Mouse (Mus musculus) NIH3T3 (cell line): Measurements from ENCODE around the gene Tgfbi.

Source experiments
- DNase-seq: peaks from one replicate; pipeline ENCODE4 v3.0.0-alpha.2; 2012; ENCODE audit warnings: low read depth

Tgfbi gene

DNA sequence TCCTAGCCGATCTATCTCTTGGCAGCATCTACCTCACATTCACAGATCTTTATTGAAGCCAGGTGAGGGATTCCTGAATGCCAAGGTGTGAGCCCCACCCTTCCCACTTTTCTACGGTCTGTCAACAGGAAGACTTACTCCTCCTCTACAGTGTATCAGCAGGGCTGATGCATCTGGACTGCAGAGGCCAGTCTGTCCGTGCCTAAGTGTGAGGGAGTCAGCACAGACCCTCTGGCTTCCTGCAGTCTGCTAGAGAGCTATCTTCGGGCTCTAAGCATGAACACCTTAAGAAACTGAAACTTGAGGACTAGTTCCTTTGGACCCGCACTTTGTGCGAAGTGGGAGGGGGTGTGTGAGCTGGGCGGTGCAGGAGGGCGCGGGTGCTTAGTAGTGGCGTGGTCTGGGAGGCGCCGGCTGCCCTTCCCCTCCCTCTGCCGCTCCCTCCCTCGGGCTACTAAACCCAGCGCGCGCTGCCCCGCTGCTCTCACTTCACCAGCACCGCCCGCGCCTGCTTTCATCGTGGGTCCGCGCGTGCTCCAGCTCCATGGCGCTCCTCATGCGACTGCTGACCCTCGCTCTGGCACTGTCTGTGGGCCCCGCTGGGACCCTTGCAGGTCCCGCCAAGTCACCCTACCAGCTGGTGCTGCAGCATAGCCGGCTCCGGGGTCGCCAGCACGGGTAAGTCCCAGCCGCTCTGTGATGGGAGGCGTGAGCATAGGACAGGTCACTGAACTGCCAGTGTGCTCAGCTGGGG is at the start of gene Tgfbi:
Tgfbi (plus strand) TSS at position 421 of the 754 bp plus-strand sequence.
- DNase-seq = peak; percentile 50

DNA sequence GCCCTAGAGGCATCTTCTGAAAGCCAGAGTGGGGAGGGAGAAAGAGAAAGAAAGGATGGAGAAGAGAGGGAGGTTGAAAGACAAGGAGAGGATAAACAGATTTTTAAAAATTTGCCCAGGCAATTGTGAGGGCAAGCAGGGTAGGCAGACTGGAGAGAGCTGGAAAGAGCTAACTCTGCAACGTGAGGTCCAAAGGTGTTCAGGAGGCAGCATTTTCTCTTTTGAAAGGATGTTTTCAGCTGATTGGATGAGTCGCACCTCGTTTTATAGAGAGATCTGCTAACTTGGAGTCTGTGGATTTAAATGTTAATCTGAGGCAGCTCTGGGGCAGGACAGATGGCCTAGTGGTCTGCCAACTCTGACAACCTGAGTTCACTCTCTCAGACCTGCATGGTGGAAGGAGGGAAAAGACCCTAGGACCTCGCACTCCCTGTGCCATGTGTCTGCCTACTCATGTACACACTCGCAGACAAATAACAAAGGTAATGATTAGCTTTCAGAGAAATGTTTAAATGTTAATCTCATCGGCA is 49.4 kb upstream of the Tgfbi start:
- DNase-seq = no peak

- DNase-seq = no peak
Measured at GRCm38 (mm10) chr13:56561129-56561528, 48.2 kb upstream of the Tgfbi start.

GRCm38 (mm10) chr13:56563075-56563474 is 46.2 kb upstream of the Tgfbi start:
- peak; percentile 46 for DNase-seq

- DNase-seq = no peak
Measured at GRCm38 (mm10) chr13:56566336-56566735, 43.0 kb upstream of the Tgfbi start.

DNA sequence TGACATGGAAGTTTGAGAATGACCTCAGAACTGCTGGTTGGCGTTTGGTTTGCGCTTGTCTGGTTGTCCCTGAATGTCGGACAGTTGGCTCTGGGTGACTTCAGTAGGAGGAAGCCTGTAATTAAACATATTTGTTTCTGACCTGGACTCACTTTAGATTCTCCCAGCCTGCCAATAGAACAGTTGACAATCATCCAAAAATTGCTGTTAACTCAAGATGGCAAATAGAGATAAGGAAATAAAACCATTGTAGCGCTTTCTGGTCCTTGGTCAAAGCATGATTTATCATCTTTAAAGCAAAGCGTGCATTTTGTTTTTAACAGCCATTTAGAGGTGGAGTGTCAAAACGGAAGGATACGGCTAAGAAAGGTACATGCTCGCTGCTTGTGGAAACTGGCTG is 37.7 kb upstream of the Tgfbi start:
- DNase-seq = no peak

GRCm38 (mm10) chr13:56575074-56575473 is 34.2 kb upstream of the Tgfbi start:
- no peak for DNase-seq

- peak; percentile 88 for DNase-seq
Measured at GRCm38 (mm10) chr13:56575701-56576321, 33.5 kb upstream of the Tgfbi start.

DNA sequence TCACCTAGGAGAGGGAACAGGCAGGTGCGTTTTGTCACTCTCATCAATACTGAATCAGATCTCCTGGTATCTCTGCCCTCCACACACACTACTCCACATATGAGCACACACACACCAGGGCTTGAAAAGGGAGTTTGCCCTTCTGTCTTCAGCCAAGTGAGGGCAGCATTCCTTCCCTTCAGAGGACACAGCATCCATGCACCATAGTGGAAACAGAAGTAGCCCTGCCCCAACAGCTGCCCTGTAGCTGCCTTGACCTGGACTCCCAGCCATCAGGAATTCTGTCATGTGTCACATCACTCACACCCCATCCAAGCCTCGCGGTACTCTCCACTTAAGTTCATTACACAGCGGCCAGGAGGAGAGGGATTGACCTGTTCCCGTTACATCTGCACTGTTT is 31.2 kb upstream of the Tgfbi start:
- no peak for DNase-seq

GRCm38 (mm10) chr13:56580450-56580849 is 28.9 kb upstream of the Tgfbi start:
- DNase-seq = no peak

DNA sequence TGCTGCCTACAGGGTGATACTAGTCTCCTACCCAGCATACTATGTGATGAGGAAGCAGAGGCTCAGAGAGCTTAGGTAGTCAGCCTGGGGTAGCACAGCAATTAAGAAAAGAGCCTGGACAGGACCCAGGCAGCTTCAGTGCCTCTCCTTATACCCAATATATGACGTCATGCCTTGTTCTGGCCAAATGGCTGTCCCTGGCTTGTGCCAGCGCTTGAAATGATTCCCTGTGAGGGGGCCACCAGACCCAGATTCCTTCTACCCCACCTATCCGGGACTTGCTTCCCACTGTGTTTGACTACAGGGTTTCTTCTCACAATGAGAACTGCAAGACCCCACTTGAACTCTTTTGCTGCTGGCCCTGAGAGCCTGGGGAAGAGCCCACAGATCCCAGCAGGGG is 27.8 kb upstream of the Tgfbi start:
- peak; percentile 67 for DNase-seq

- DNase-seq = peak; percentile 90
Measured at GRCm38 (mm10) chr13:56581961-56582434, 27.3 kb upstream of the Tgfbi start.

GRCm38 (mm10) chr13:56582720-56583119 is 26.6 kb upstream of the Tgfbi start:
- DNase-seq = peak; percentile 72

GRCm38 (mm10) chr13:56586046-56586445 is 23.3 kb upstream of the Tgfbi start:
- no peak for DNase-seq

GRCm38 (mm10) chr13:56588454-56589117 is 20.7 kb upstream of the Tgfbi start:
- DNase-seq = peak; percentile 83

DNA sequence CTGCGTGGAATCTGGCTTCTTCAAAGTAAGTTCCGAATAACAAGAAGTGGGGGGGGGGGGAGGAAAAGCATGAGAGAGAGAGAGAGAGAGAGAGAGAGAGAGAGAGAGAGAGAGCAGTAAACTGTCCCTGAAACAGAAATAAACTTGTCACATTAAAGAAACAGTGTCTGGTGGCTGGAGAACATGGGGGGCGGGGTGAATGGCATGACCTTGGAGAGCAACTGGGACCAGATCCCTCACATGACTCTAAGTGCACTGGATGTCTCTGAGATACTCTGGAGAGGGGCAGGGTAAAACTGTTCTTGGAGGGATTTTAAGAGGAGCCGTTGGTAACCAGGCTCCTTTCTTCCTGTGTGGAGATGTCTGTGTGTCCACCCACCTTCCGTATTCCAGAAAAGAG is 19.1 kb upstream of the Tgfbi start:
- no peak for DNase-seq

GRCm38 (mm10) chr13:56591191-56591590 is 18.1 kb upstream of the Tgfbi start:
- DNase-seq = no peak

GRCm38 (mm10) chr13:56591939-56592338 is 17.4 kb upstream of the Tgfbi start:
- no peak for DNase-seq

GRCm38 (mm10) chr13:56593196-56593595 is 16.1 kb upstream of the Tgfbi start:
- DNase-seq = no peak

DNA sequence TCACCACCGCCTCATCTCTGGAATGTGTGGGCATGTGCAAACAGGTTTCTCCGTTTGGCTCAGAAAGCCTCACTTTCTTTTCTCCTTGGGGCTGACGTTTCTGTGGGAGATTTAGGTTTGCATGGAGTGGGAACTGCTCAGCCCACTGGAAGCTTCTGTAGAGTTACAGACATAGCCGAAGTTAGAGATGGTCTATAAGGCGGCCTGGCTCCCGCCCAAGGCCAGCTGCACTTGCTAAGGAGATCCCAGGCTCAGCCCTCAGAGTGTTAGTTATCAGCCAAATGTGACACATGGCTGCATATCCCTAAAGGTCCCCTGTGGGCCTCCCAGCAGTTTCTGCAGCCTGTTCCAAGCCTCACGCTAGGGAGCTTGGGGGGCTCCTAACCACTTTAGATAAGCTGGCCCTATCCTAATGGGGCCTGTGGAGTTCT is 15.3 kb upstream of the Tgfbi start:
- DNase-seq = no peak

GRCm38 (mm10) chr13:56595246-56595645 is 14.1 kb upstream of the Tgfbi start:
- DNase-seq = no peak

GRCm38 (mm10) chr13:56597296-56597695 is 12.0 kb upstream of the Tgfbi start:
- no peak for DNase-seq
